Mouse (Mus musculus) embryonic facial prominence, embryonic 12.5 days (tissue): ENCODE results near the gene Kdelr3. TPM values are rescaled to one million over a fixed set of nuclear protein-coding genes. Genes with fewer than 3 reads are reported as not detected.

Source experiments
- microRNA-seq: library from miRNA; unstranded; fragments of <30 nt; microRNA quantifications from one replicate; pipeline ENCODE4, GENCODE M21; 2017
- polyA plus RNA-seq: library from polyadenylated mRNA; unstranded; fragments of >200 nt; fragmentation: Nextera tagmentation; extraction: Ambion mirVana; gene quantifications from 2 replicates; pipeline ENCODE4 v1.2.1, GENCODE M21; 2016

Kdelr3 gene
- polyA plus RNA-seq, 1 experiment from 2014 or later: 41.5 TPM

Small RNA genes within 50 kb of the gene (microRNA-seq; reads per million reads assigned to microRNA genes)
- not detected for gene Gm44302

Other genes with a start within 250 kb of the Kdelr3 start
- 10.1 and 10.7 TPM in 2 replicates for gene Baiap2l2, start 230.9 kb upstream of the Kdelr3 start, polyA plus RNA-seq
- gene Pla2g6, start 188.0 kb upstream of the Kdelr3 start, polyA plus RNA-seq: 13.3 and 15.4 TPM in 2 replicates
- gene Maff, start 169.8 kb upstream of the Kdelr3 start, polyA plus RNA-seq: 1.8 and 1.9 TPM in 2 replicates
- gene Tmem184b, start 112.8 kb upstream of the Kdelr3 start, polyA plus RNA-seq: 61.7 and 63.1 TPM in 2 replicates
- 148 and 160 TPM in 2 replicates for gene Csnk1e, start 60.8 kb upstream of the Kdelr3 start, polyA plus RNA-seq
- gene Kcnj4, start 11.2 kb upstream of the Kdelr3 start, polyA plus RNA-seq: 0.10 TPM in 1 of 2 replicates, not detected in the other
- gene Ddx17, start 30.3 kb downstream of the Kdelr3 start, polyA plus RNA-seq: 72.0 and 73.1 TPM in 2 replicates
- 1.3 and 1.5 TPM in 2 replicates for gene Dmc1, start 88.7 kb downstream of the Kdelr3 start, polyA plus RNA-seq
- gene Fam227a, start 142.5 kb downstream of the Kdelr3 start, polyA plus RNA-seq: 2.6 and 2.9 TPM in 2 replicates
- gene Cby1, start 142.8 kb downstream of the Kdelr3 start, polyA plus RNA-seq: 59.9 and 60.3 TPM in 2 replicates
- gene Tomm22, start 154.4 kb downstream of the Kdelr3 start, polyA plus RNA-seq: 229 and 235 TPM in 2 replicates
- gene Josd1, start 171.5 kb downstream of the Kdelr3 start, polyA plus RNA-seq: 30.1 and 32.7 TPM in 2 replicates
- 41.5 and 43.6 TPM in 2 replicates for gene Gtpbp1, start 174.4 kb downstream of the Kdelr3 start, polyA plus RNA-seq
- gene Sun2, start 226.1 kb downstream of the Kdelr3 start, polyA plus RNA-seq: 6.0 and 6.2 TPM in 2 replicates